Mouse (Mus musculus) megakaryocyte, embryonic 14.5 days (primary cell): ENCODE results near the gene Dnmt3a.

Experiments
- FLI1 ChIP-seq: IDR thresholded peaks from 2 replicates; pipeline ENCODE4 v1.6.1; 2012; ENCODE audit warnings: low read length, inconsistent platforms, mixed read lengths
- GATA1 ChIP-seq: IDR thresholded peaks from 3 replicates; pipeline ENCODE4 v1.6.1; 2012; ENCODE audit warnings: mixed read lengths, low read length, inconsistent platforms, borderline replicate concordance

GRCm38 (mm10) chr12:3893335-3893734, 87.5 kb downstream of the Dnmt3a start:
- TF ChIP-seq FLI1 (no peak), GATA1 (no peak)
